Mouse (Mus musculus): ENCODE measurements around the gene Gpank1. TPM values are rescaled to one million over a fixed set of nuclear protein-coding genes. Genes with fewer than 3 reads are reported as not detected.

Gene Gpank1
- polyA plus RNA-seq, 2 experiments from 2014 or later: 60.4 to 70.2 TPM

- no peak for ATAC-seq
These were observed 10.9 kb downstream of the Gpank1 start for GRCm38 (mm10) chr17:35132174-35132560.

- ATAC-seq: no peak
These were observed 12.3 kb downstream of the Gpank1 start for GRCm38 (mm10) chr17:35133517-35133916.

GRCm38 (mm10) chr17:35134801-35135590 lies 13.7 kb downstream of the Gpank1 start, which contains the start of gene Bag6:
Gene Bag6, plus strand, starts transcription at chr17:35135178.
- ATAC-seq: peak; percentile 79

- peak; percentile 21 for ATAC-seq
These were observed 14.5 kb downstream of the Gpank1 start for GRCm38 (mm10) chr17:35135591-35136320.

GRCm38 (mm10) chr17:35139269-35139668 lies 18.0 kb downstream of the Gpank1 start:
- ATAC-seq: no peak

GRCm38 (mm10) chr17:35140490-35140996 lies 19.3 kb downstream of the Gpank1 start:
- no peak for ATAC-seq

GRCm38 (mm10) chr17:35141971-35142370 lies 20.7 kb downstream of the Gpank1 start:
- ATAC-seq: no peak

GRCm38 (mm10) chr17:35146139-35146538 lies 24.9 kb downstream of the Gpank1 start:
- no peak for ATAC-seq

- ATAC-seq: no peak
These were observed 26.1 kb downstream of the Gpank1 start for GRCm38 (mm10) chr17:35147348-35147747.

GRCm38 (mm10) chr17:35147922-35148639 lies 26.8 kb downstream of the Gpank1 start:
- ATAC-seq: no peak

GRCm38 (mm10) chr17:35152121-35152520 lies 30.9 kb downstream of the Gpank1 start:
- no peak for ATAC-seq

GRCm38 (mm10) chr17:35153077-35153476 lies 31.8 kb downstream of the Gpank1 start:
- ATAC-seq: no peak

GRCm38 (mm10) chr17:35153931-35154330 lies 32.7 kb downstream of the Gpank1 start:
- ATAC-seq: no peak

GRCm38 (mm10) chr17:35154616-35155015 lies 33.4 kb downstream of the Gpank1 start:
- no peak for ATAC-seq

- no peak for ATAC-seq
These were observed 34.2 kb downstream of the Gpank1 start for GRCm38 (mm10) chr17:35155451-35155850.

- no peak for ATAC-seq
These were observed 35.4 kb downstream of the Gpank1 start for GRCm38 (mm10) chr17:35156461-35157200.

GRCm38 (mm10) chr17:35157254-35157653 lies 36.0 kb downstream of the Gpank1 start:
- ATAC-seq: no peak

GRCm38 (mm10) chr17:35157661-35158175 lies 36.5 kb downstream of the Gpank1 start:
- no peak for ATAC-seq

GRCm38 (mm10) chr17:35158850-35159593 lies 37.8 kb downstream of the Gpank1 start:
- no peak for ATAC-seq

- no peak for ATAC-seq
These were observed 38.4 kb downstream of the Gpank1 start for GRCm38 (mm10) chr17:35159638-35160037.

- ATAC-seq: no peak
These were observed 40.2 kb downstream of the Gpank1 start for GRCm38 (mm10) chr17:35161421-35161820.
